Mouse (Mus musculus) E14TG2a.4 (cell line): Measurements from ENCODE around the gene Adk.

Experiments
- CTCF ChIP-seq: conservative IDR thresholded peaks from 2 replicates; pipeline ENCODE4 v1.5.1; 2014; ENCODE audit warnings: low read length
- NANOG ChIP-seq: IDR thresholded peaks from 2 replicates; pipeline ENCODE4 v1.6.1; 2014; ENCODE audit warnings: borderline replicate concordance, low read length, mixed read lengths
- POU5F1 ChIP-seq: IDR thresholded peaks from 2 replicates; pipeline ENCODE4 v1.6.1; 2014; ENCODE audit warnings: low read length, borderline replicate concordance

DNA sequence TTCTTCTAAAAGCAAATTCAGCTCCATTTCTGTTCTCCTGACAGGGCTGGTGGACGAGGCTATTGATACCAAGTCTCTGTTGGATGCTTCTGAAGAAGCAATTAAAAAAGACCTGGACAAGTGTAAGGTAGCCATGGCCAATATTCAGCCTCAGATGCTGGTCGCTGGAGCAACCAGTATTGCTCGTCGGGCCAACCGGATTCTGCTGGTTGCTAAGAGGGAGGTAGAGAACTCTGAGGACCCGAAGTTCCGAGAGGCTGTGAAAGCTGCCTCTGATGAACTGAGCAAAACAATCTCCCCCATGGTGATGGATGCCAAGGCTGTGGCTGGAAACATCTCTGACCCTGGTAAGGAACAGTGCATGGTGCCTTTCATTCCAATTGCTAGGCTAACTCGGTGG, 31.9 kb upstream of the Adk start:
- TF ChIP-seq CTCF = no peak
- TF ChIP-seq NANOG = no peak
- TF ChIP-seq POU5F1 = no peak
